Mouse (Mus musculus) midbrain, embryonic 15.5 days (tissue): ENCODE measurements at regions not wholly inside any gene's neighbourhood (a gene's known extent, or its start where the extent isn't known, plus 50 kb on each side); places are given as distances from the start of the nearest gene placed in this dataset.
A peak's percentile ranks its signal among the peaks of the same experiment; 100 is the strongest.

ENCODE experiments used
- ATAC-seq: fragments of 200-750 bp; cut with Nextera tagmentation; replicated peaks from 2 replicates; pipeline ENCODE4 v1.8.0; 2017; ENCODE audit warnings: moderate TSS enrichment
- H3K27ac ChIP-seq: fragments of 300-500 bp; sonication (generic); 2 replicates; pipeline ENCODE4 v1.5.1; 2015; ENCODE audit warnings: mild to moderate bottlenecking, inconsistent platforms
- H3K27me3 ChIP-seq: fragments of 300-500 bp; sonication (generic); replicated peaks from 2 replicates; pipeline ENCODE4 v1.6.1; 2015; ENCODE audit warnings: inconsistent platforms
- H3K36me3 ChIP-seq: fragments of 300-500 bp; sonication (generic); replicated peaks from 2 replicates; pipeline ENCODE4 v1.6.1; 2015; ENCODE audit warnings: inconsistent platforms
- H3K4me1 ChIP-seq: fragments of 300-500 bp; sonication (generic); 2 replicates; pipeline ENCODE4 v1.6.1; 2015; ENCODE audit warnings: inconsistent platforms
- H3K4me2 ChIP-seq: fragments of 300-500 bp; sonication (generic); 2 replicates; pipeline ENCODE4 v1.6.1; 2015; ENCODE audit warnings: inconsistent platforms, mild to moderate bottlenecking, moderate library complexity
- H3K4me3 ChIP-seq: fragments of 300-500 bp; sonication (generic); 2 replicates; pipeline ENCODE4 v1.5.1; 2015; ENCODE audit warnings: mild to moderate bottlenecking, inconsistent platforms
- H3K9ac ChIP-seq: fragments of 300-500 bp; sonication (generic); 2 replicates; pipeline ENCODE4 v1.6.1; 2015; ENCODE audit warnings: mild to moderate bottlenecking, inconsistent platforms
- H3K9me3 ChIP-seq: fragments of 300-500 bp; sonication (generic); 2 replicates; pipeline ENCODE4 v1.6.1; 2016; ENCODE audit warnings: inconsistent platforms
- WGBS: fragments of 180-500 bp; shearing (Covaris S2); methylation state at CpG from one replicate; pipeline ENCODE4 v1.1.7; 2015; ENCODE audit warnings: mixed read lengths; 5-methylcytosine and 5-hydroxymethylcytosine counted together

- Histone ChIP-seq H3K27me3 (no peaks in the 10 kb centered on the region), H3K27ac (no peak overlapping the region), H3K36me3 (no peaks in the 10 kb centered on the region), H3K9me3 (no peaks in the 10 kb centered on the region), H3K9ac (no peak overlapping the region), H3K4me3 (no peak overlapping the region), H3K4me2 (no peak overlapping the region), H3K4me1 (peaks cover 11% of the 10 kb centered on the region)
- no peak for ATAC-seq
- 77% methylated on average over 6 of the region's 6 CpGs for WGBS
Observed at GRCm38 (mm10) chr4:142568556-142568955, 329.4 kb upstream of the Kazn start.

- Histone ChIP-seq H3K9me3 (no peaks in the 10 kb centered on the region), H3K9ac (no peak overlapping the region), H3K4me2 (no peak overlapping the region), H3K27ac (no peak overlapping the region), H3K36me3 (no peaks in the 10 kb centered on the region), H3K27me3 (no peaks in the 10 kb centered on the region), H3K4me3 (no peak overlapping the region), H3K4me1 (no peaks in the 10 kb centered on the region)
- WGBS: 73% methylated on average over 3 of the region's 3 CpGs
- no peak for ATAC-seq
Observed at GRCm38 (mm10) chr4:142554716-142555115, 315.5 kb upstream of the Kazn start.

DNA sequence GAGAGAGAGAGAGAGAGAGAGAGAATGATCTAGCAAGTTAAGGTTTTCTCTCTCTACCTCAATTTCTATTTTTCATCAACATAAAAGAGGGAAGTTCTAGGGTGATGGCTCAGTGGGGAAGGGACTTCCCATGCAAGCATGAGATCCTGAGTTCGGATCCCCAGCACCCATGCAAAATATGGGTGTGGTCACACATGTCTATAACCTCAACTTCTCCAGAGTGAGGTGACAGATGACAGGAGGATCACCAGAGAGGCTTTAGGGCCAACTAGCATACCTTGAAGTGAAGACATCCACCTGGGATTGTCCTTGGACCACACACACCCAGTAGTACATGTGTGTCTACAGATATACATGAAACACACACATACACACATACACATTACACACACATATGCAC lies 306.7 kb upstream of the Kazn start:
- H3K4me3 ChIP-seq: no peak overlapping the region
- 85% methylated on average over 1 of the region's 1 CpGs for WGBS
- no peak overlapping the region for H3K27ac ChIP-seq

GRCm38 (mm10) chr4:142545187-142545586 lies 306.0 kb upstream of the Kazn start:
- H3K9me3 ChIP-seq: no peaks in the 10 kb centered on the region
- H3K4me2 ChIP-seq: no peak overlapping the region
- ATAC-seq: no peak
- 0 out of 2 replicates have a peak, but pooled peaks cover 3% of the 10 kb centered on the region for H3K4me1 ChIP-seq
- no peak overlapping the region for H3K27ac ChIP-seq
- H3K4me3 ChIP-seq: no peak overlapping the region
- H3K9ac ChIP-seq: no peak overlapping the region
- no peaks in the 10 kb centered on the region for H3K27me3 ChIP-seq
- no peaks in the 10 kb centered on the region for H3K36me3 ChIP-seq
- WGBS: 70% methylated on average over 1 of the region's 1 CpGs

More for the DNA sequence above, 306.7 kb upstream of the Kazn start:
- no peaks in the 10 kb centered on the region for H3K36me3 ChIP-seq
- H3K27me3 ChIP-seq: no peaks in the 10 kb centered on the region
- 0 out of 2 replicates have a peak, but pooled peaks cover 3% of the 10 kb centered on the region for H3K4me1 ChIP-seq
- H3K4me2 ChIP-seq: no peak overlapping the region
- no peaks in the 10 kb centered on the region for H3K9me3 ChIP-seq
- no peak overlapping the region for H3K9ac ChIP-seq
- ATAC-seq: no peak

- no peak for ATAC-seq
- H3K36me3 ChIP-seq: no peaks in the 10 kb centered on the region
- H3K9me3 ChIP-seq: no peaks in the 10 kb centered on the region
- WGBS: 84% methylated on average over 8 of the region's 8 CpGs
- H3K4me1 ChIP-seq: 0 out of 2 replicates have a peak, but pooled peaks cover 3% of the 10 kb centered on the region
- H3K9ac ChIP-seq: no peak overlapping the region
- no peak overlapping the region for H3K4me3 ChIP-seq
- H3K27me3 ChIP-seq: no peaks in the 10 kb centered on the region
- no peak overlapping the region for H3K4me2 ChIP-seq
- H3K27ac ChIP-seq: no peak overlapping the region
Observed at GRCm38 (mm10) chr4:142544736-142545135, 305.5 kb upstream of the Kazn start.

- Histone ChIP-seq H3K4me1 (0 out of 2 replicates have a peak, but pooled peaks cover 3% of the 10 kb centered on the region), H3K4me3 (no peak overlapping the region), H3K27ac (no peak overlapping the region), H3K27me3 (no peaks in the 10 kb centered on the region), H3K36me3 (no peaks in the 10 kb centered on the region), H3K9me3 (no peaks in the 10 kb centered on the region), H3K9ac (no peak overlapping the region), H3K4me2 (no peak overlapping the region)
- ATAC-seq: no peak
- WGBS: 35% methylated on average over 12 of the region's 12 CpGs
Observed at GRCm38 (mm10) chr4:142539200-142539750, 300.1 kb upstream of the Kazn start.

DNA sequence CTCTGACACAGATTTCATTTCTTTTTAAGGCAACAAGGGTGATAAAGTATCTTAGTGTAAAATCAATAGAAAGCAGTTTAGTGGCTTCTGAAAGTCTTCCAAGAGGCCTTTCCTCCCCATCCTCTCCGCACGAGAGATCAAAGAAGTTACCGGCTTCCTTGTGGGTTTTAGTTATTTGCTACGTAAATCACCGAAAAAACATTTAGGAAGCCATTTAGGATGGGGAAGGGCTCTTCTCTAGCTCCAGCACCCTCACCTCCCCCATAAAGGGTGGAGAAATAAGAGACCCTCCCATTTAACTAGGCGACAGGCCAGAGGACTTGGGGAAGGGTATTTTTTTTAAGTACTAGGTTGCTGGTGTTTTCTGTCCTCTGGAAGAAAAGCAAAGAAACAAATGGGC lies 287.9 kb upstream of the Kazn start:
- no peak overlapping the region for H3K4me2 ChIP-seq
- H3K4me3 ChIP-seq: no peak overlapping the region
- no peaks in the 10 kb centered on the region for H3K36me3 ChIP-seq
- no peak for ATAC-seq
- 44% methylated on average over 6 of the region's 6 CpGs for WGBS
- no peak overlapping the region for H3K27ac ChIP-seq
- no peaks in the 10 kb centered on the region for H3K9me3 ChIP-seq
- no peak overlapping the region for H3K9ac ChIP-seq
- no peaks in the 10 kb centered on the region for H3K27me3 ChIP-seq
- no peaks in the 10 kb centered on the region for H3K4me1 ChIP-seq

DNA sequence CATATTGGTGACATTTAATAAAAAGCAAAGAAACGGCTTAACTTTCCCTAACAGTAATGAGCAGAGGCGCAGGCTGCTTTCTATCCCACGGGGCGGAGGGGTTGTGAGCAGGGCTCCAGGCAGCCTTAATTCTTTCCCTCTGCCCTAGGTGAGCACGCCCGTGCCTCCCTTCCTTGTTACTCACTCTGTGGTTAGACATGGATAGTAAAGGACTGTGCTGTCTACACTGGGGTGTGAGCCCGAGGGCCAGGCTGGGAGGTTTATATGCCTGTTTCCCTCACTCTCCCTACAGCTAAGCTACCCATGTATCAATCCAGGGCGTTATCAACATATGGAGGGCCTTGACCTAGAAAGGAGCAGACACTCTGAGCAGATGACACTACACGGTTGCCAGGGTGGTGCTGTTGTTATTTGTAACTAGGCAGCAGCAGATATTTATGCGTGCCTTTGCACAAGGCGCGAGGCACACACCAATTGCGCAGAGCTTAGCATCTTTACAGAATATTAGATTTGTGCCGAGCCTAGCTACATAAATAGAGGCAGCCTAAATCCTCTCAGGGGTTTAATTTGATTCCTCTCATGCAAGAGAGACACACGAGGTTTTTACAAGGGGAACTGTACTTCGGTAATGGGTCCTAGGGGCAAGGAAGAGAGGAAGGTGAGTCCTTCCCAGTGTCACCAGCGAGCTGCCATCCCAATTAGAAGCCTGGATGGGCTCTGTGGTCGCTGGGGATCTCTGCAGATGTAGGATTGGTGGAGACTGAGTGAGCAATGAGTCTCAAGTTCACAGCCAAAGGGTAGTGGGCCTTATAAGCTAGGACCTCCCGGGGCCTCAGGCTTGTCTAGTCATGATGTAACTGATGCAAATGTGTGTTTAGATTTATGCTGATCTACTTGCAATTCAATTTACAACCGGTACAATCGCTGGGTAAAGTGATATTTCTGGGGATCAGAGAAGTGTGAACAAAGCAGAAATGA lies 278.6 kb upstream of the Kazn start:
- ATAC-seq: peak; percentile 73
- WGBS: 47% methylated on average over 21 of the region's 21 CpGs
- Histone ChIP-seq H3K4me1 (peaks cover 13% of the 10 kb centered on the region), H3K9me3 (no peaks in the 10 kb centered on the region), H3K27me3 (no peaks in the 10 kb centered on the region), H3K27ac (peak overlapping the region; percentile 46), H3K36me3 (no peaks in the 10 kb centered on the region), H3K4me2 (no peak overlapping the region), H3K9ac (no peak overlapping the region), H3K4me3 (no peak overlapping the region)

DNA sequence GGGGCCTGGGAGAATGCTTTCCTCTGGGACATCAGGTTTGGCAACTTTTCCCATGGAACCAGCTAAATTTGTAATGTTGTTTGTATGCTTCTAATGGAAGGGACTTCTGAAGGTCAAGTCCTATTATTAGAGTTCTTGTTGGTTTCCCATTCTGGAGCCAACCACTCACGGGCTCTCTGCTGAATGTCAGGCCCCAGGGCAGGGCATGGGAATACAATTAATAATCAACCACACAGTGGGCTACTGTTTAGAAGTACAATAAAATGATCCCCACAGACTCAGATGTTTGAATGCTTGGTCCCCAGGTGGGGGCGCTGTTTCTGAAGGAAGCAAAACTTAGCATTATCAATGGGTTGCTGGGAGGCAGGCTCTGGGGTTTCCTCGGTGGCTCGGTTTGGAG lies 275.6 kb upstream of the Kazn start:
- no peaks in the 10 kb centered on the region for H3K36me3 ChIP-seq
- H3K4me3 ChIP-seq: no peak overlapping the region
- H3K27me3 ChIP-seq: no peaks in the 10 kb centered on the region
- ATAC-seq: no peak
- H3K4me2 ChIP-seq: no peak overlapping the region
- H3K27ac ChIP-seq: no peak overlapping the region
- H3K4me1 ChIP-seq: peaks cover 13% of the 10 kb centered on the region
- 92% methylated on average over 4 of the region's 4 CpGs for whole genome bisulfite sequencing
- H3K9ac ChIP-seq: no peak overlapping the region
- H3K9me3 ChIP-seq: no peaks in the 10 kb centered on the region

GRCm38 (mm10) chr4:142509386-142509785 lies 270.2 kb upstream of the Kazn start:
- no peak for ATAC-seq
- H3K4me1 ChIP-seq: peaks cover 6% of the 10 kb centered on the region
- WGBS: 82% methylated on average over 2 of the region's 2 CpGs

DNA sequence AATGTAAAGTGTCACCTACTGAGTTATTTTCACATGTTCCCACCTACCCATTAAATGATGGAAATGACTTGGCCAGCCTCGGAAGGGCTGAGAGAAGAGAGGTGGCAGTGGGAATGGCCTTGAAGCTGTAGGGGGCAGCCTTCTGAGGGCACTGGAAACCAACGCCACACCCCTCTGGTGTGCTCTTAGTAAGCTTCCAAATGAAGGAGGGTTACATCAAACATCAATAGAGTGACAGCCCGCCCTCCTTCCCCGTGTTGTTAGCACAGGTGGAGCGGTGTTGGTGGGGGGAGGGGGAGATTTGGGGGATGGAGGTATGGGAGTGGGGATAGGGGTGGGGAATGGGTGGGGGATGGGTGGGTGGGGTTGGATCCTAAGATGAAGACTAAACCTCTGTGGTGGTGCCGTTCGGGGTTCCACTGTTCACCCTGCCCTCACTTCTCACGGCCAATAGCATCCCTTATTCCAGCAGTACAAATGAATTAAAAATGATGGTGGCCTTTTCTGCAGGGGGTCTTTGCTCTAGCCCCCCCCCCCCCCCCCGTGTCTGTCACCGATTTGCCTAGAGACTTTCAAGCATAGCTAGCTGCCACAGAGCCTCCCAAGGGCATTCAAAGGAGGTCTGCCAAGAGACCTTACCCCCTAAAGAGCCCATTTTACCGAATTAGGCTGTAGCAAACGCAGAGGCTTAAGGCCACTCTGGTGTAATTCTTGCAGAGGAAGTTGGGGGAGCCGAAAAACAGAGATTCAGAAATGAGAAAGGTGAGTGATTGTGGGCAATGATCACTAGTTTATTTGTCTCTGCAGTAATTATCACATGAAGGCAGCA lies 267.4 kb upstream of the Kazn start:
- no peaks in the 10 kb centered on the region for H3K27me3 ChIP-seq
- no peak for ATAC-seq
- H3K4me3 ChIP-seq: no peak overlapping the region
- H3K4me2 ChIP-seq: no peak overlapping the region
- WGBS: 17% methylated on average over 13 of the region's 13 CpGs
- H3K9ac ChIP-seq: no peak overlapping the region
- H3K36me3 ChIP-seq: no peaks in the 10 kb centered on the region
- peaks cover 6% of the 10 kb centered on the region for H3K4me1 ChIP-seq
- no peaks in the 10 kb centered on the region for H3K9me3 ChIP-seq
- H3K27ac ChIP-seq: no peak overlapping the region

More at GRCm38 (mm10) chr4:142509386-142509785, 270.2 kb upstream of the Kazn start:
- Histone ChIP-seq H3K27me3 (no peaks in the 10 kb centered on the region), H3K9ac (no peak overlapping the region), H3K27ac (no peak overlapping the region), H3K36me3 (no peaks in the 10 kb centered on the region), H3K9me3 (no peaks in the 10 kb centered on the region), H3K4me3 (no peak overlapping the region), H3K4me2 (no peak overlapping the region)

DNA sequence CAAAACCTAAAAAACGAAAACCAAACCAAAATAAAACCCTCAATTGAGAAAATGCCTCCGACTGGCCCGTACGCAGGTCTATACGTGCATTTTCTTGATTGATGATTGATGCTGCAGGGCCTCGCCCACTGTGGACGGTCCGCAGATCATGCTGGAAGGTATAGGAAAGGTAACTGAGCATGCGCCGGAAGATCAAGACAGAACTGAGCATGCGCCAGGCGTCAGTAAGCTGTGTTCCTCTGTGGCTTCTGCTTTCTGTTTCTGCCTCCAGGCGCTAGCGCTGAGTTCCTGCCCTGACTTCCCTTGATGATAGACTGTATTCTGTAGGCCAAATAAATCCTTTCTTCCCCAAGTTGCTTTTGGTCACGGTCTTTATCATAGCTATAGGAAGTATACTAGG lies 264.6 kb upstream of the Kazn start:
- Histone ChIP-seq H3K9me3 (no peaks in the 10 kb centered on the region), H3K4me1 (peaks cover 6% of the 10 kb centered on the region), H3K27ac (no peak overlapping the region), H3K27me3 (no peaks in the 10 kb centered on the region), H3K36me3 (no peaks in the 10 kb centered on the region), H3K4me2 (no peak overlapping the region), H3K4me3 (no peak overlapping the region), H3K9ac (no peak overlapping the region)
- WGBS: 93% methylated on average over 15 of the region's 15 CpGs
- no peak for ATAC-seq
